Mouse (Mus musculus): Measurements from ENCODE around the gene Srprb. TPM values are rescaled to one million over a fixed set of nuclear protein-coding genes. Genes with fewer than 3 reads are reported as not detected.
"Not testable (repeated sequence)": the region's sequence is repeated elsewhere in the genome, so short reads cannot be mapped to it uniquely, and the experiment has no call there.

Srprb gene
- polyA plus RNA-seq, 1 experiment, result not detected

DNA sequence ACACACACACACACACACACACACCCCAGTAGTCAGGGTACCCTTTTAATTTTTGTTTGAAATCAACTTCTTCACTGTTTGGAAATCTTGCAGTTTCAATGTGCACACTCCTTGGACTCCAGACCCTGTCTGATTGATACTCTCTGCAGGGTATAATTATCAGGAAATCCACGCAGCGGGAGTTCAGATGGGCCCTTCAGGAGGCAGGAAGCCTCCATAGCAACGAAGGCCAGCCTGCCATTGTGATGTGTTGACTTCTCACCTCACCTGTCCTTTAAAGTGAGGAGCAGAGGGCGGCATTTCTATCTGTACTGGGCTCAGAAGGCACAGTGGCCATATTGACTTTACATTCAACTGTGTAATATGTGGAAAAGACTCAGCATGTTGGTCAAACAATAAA is 17.1 kb downstream of the Srprb start:
- Histone ChIP-seq H3K4me1 (ENCODE audit: control insufficient read depth, insufficient read depth, low read length) (peaks cover 23% of the 10 kb centered on the region), H3K4me3 (ENCODE audit: insufficient read depth, low read depth, low read length) (no peak overlapping the region), H3K27ac (ENCODE audit: insufficient read depth, low read depth, low read length) (no peak overlapping the region)
- WGBS, result 52% methylated on average over 4 of the region's 4 CpGs
- no peak for TF ChIP-seq POLR2A (IDR thresholded peaks at IDR 0.05; ENCODE audit: insufficient read depth, low read depth, low read length)
- TF ChIP-seq CTCF (IDR thresholded peaks at IDR 0.05; ENCODE audit: insufficient read depth, low read depth, low read length), result no peak

DNA sequence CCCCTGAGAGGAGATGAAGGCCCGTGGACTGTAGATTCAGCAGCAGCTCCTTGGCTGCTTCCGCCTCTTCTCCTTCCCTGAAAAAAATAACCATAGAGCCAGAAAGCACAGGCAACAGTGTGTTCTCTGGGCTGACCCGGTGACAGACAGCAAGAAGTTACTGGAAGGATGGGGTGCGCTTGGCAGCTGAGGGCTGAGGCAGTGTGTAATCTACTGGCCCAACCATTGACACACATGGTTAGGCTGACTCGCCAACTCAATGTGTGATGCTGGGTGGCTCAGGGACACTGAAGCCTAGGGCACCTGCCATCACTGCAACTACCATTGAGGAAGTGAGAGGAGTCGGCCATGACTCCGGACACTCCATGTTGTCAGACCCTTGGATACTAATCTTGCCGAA is 20.1 kb downstream of the Srprb start:
- no peak overlapping the region for H3K4me3 ChIP-seq (ENCODE audit: insufficient read depth, low read depth, low read length)
- 69% methylated on average over 8 of the region's 8 CpGs for WGBS
- H3K4me1 ChIP-seq (ENCODE audit: control insufficient read depth, insufficient read depth, low read length), result peaks cover 29% of the 10 kb centered on the region
- TF ChIP-seq CTCF (IDR thresholded peaks at IDR 0.05; ENCODE audit: insufficient read depth, low read depth, low read length) (no peak), POLR2A (IDR thresholded peaks at IDR 0.05; ENCODE audit: insufficient read depth, low read depth, low read length) (no peak)
- no peak overlapping the region for H3K27ac ChIP-seq (ENCODE audit: insufficient read depth, low read depth, low read length)

DNA sequence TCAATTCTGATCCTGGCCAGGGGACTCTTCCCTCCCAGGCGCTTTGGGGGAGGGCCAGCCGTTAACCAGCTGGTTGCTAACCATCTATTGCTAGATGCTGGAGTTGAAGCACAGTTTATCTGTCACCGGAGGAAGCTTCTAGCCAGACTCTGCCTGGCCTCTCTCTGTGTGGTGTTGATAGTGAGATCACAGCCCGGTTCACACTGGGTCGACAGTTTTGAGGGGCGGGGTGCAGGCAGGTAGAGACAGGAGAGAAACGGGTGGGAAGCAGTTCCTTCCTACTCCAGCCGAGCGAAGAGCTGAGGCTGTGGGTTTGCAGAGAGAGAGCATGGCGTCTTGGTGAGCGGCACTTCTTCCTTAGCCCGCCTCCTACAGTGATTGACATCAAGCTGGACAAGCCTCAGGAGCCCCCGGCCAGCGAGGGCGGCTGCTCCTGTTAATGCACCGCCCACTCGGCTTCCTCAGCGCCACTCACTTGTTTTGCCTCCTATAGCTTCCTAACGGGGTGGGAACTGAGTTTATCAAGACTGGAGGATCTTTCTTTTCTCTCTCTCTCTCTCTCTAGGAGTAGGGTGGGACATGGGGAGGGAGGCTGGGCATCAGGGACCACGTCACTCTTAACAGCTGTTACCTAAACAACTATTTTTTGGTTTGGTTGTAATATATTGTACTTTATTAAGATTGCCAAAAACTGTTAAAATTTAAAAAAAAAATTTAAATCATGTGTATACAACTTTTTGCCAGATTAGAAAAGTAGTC is 21.0 kb downstream of the Srprb start:
- H3K27ac ChIP-seq (ENCODE audit: insufficient read depth, low read depth, low read length), result no peak overlapping the region
- peak overlapping the region; percentile 22 for H3K4me3 ChIP-seq (ENCODE audit: insufficient read depth, low read depth, low read length)
- 9% methylated on average over 20 of the region's 20 CpGs for WGBS
- TF ChIP-seq POLR2A (IDR thresholded peaks at IDR 0.05; ENCODE audit: insufficient read depth, low read depth, low read length), result no peak
- no peak for TF ChIP-seq CTCF (IDR thresholded peaks at IDR 0.05; ENCODE audit: insufficient read depth, low read depth, low read length)
- H3K4me1 ChIP-seq (ENCODE audit: control insufficient read depth, insufficient read depth, low read length), result peaks cover 29% of the 10 kb centered on the region

GRCm38 (mm10) chr9:103180303-103180702 is 21.6 kb downstream of the Srprb start:
- no peak overlapping the region for H3K4me3 ChIP-seq (ENCODE audit: insufficient read depth, low read depth, low read length)
- H3K4me1 ChIP-seq (ENCODE audit: control insufficient read depth, insufficient read depth, low read length), result peaks cover 29% of the 10 kb centered on the region
- no peak overlapping the region for H3K27ac ChIP-seq (ENCODE audit: insufficient read depth, low read depth, low read length)
- no peak for TF ChIP-seq POLR2A (IDR thresholded peaks at IDR 0.05; ENCODE audit: insufficient read depth, low read depth, low read length)
- no peak for TF ChIP-seq CTCF (IDR thresholded peaks at IDR 0.05; ENCODE audit: insufficient read depth, low read depth, low read length)
- 42% methylated on average over 3 of the region's 3 CpGs for WGBS

GRCm38 (mm10) chr9:103175692-103176091 is 26.2 kb downstream of the Srprb start:
- 93% methylated on average over 7 of the region's 7 CpGs for WGBS
- H3K4me1 ChIP-seq (ENCODE audit: control insufficient read depth, insufficient read depth, low read length), result peaks cover 13% of the 10 kb centered on the region
- H3K4me3 ChIP-seq (ENCODE audit: insufficient read depth, low read depth, low read length), result no peak overlapping the region
- no peak for TF ChIP-seq POLR2A (IDR thresholded peaks at IDR 0.05; ENCODE audit: insufficient read depth, low read depth, low read length)
- TF ChIP-seq CTCF (IDR thresholded peaks at IDR 0.05; ENCODE audit: insufficient read depth, low read depth, low read length), result no peak
- no peak overlapping the region for H3K27ac ChIP-seq (ENCODE audit: insufficient read depth, low read depth, low read length)

DNA sequence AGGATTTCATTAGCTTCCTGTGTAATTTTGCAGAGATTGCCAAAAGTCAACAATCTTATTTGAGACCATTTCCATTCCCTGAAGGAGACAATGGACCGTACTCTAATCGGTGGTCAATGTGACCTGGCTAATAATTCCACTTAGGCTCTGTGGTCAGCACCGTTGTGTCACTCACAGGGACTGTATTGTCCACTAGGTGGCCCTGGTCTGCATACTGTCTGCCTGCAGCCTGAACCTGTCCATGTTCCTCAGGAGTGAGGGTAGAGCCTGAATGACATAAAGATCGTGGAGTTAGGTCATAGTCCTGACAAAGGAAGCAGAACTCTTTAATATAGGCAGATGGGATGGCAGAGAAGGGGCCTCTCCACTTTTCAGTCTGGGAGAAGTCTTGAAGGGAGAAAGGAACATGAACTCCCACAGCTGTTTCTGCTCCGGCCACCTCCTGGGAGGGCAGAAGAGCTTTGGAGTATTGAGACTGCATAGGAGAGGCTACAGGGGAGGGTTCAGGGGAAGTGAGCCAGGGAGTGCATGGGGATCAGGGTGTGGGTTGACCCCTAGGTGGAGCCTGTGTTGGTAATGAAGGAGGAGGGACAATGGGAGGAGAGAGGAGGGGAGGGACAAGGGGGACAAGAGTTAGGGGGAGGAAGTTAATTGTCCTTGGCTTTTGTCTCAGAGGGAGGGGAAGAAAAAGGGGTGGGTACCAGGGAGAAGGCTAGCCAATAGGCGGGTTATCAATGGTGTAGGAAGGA is 27.0 kb downstream of the Srprb start:
- H3K27ac ChIP-seq (ENCODE audit: insufficient read depth, low read depth, low read length), result no peak overlapping the region
- no peak for TF ChIP-seq POLR2A (IDR thresholded peaks at IDR 0.05; ENCODE audit: insufficient read depth, low read depth, low read length)
- TF ChIP-seq CTCF (IDR thresholded peaks at IDR 0.05; ENCODE audit: insufficient read depth, low read depth, low read length), result no peak
- H3K4me3 ChIP-seq (ENCODE audit: insufficient read depth, low read depth, low read length), result no peak overlapping the region
- peaks cover 7% of the 10 kb centered on the region; the same call in 1 of the 2 replicates for H3K4me1 ChIP-seq (ENCODE audit: control insufficient read depth, insufficient read depth, low read length)
- WGBS, result 65% methylated on average over 6 of the region's 6 CpGs

DNA sequence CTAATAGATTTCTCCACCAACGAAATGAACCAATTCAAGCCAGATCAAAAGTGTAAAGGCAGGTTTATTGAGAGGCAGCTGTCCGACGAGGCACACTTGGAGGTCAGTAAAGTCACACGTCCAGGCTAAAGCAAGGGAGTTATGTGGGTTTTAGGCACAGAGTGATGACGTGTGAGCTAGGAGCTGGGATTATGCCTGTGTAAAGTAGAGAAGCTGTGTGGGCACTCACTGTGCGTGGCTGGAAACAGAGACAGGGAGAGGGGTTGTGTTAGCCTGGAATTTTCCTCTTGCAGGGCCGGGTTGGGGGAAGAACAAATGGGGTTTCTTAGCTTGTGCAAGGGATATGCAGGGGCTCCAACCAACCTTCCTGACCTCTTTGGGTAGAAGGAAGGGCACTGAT is 33.2 kb downstream of the Srprb start:
- H3K27ac ChIP-seq (ENCODE audit: insufficient read depth, low read depth, low read length), result no peak overlapping the region

GRCm38 (mm10) chr9:103168046-103168445 is 33.9 kb downstream of the Srprb start:
- no peak for TF ChIP-seq CTCF (IDR thresholded peaks at IDR 0.05; ENCODE audit: insufficient read depth, low read depth, low read length)
- no peak for TF ChIP-seq POLR2A (IDR thresholded peaks at IDR 0.05; ENCODE audit: insufficient read depth, low read depth, low read length)
- Histone ChIP-seq H3K4me1 (ENCODE audit: control insufficient read depth, insufficient read depth, low read length) (no peaks in the 10 kb centered on the region), H3K4me3 (ENCODE audit: insufficient read depth, low read depth, low read length) (no peak overlapping the region), H3K27ac (ENCODE audit: insufficient read depth, low read depth, low read length) (no peak overlapping the region)
- 80% methylated on average over 6 of the region's 6 CpGs for WGBS

More for the DNA sequence above, 33.2 kb downstream of the Srprb start:
- TF ChIP-seq POLR2A (IDR thresholded peaks at IDR 0.05; ENCODE audit: insufficient read depth, low read depth, low read length), result no peak
- no peak for TF ChIP-seq CTCF (IDR thresholded peaks at IDR 0.05; ENCODE audit: insufficient read depth, low read depth, low read length)
- no peaks in the 10 kb centered on the region for H3K4me1 ChIP-seq (ENCODE audit: control insufficient read depth, insufficient read depth, low read length)
- H3K4me3 ChIP-seq (ENCODE audit: insufficient read depth, low read depth, low read length), result no peak overlapping the region
- 54% methylated on average over 7 of the region's 7 CpGs for WGBS

DNA sequence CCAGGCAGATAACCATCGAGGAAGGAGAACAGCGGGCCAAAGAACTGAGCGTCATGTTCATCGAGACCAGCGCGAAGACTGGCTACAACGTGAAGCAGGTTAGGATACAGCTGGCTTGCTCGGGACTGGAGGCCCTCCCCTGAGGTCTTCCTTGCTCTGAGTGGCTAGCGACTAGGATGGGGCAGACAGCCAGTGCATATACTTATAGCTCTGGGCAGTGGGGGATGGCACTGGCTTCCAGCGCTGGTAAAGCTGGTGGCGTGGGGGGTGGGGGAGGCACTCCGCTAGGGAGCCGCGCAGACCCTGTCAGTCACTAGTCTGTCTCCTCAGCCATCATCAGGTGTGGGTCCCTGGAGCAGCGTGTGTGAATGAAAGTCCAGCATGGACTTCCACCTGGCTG is 38.1 kb downstream of the Srprb start:
- TF ChIP-seq POLR2A (IDR thresholded peaks at IDR 0.05; ENCODE audit: insufficient read depth, low read depth, low read length) (no peak), CTCF (IDR thresholded peaks at IDR 0.05; ENCODE audit: insufficient read depth, low read depth, low read length) (no peak)
- H3K4me3 ChIP-seq (ENCODE audit: insufficient read depth, low read depth, low read length), result no peak overlapping the region

GRCm38 (mm10) chr9:103155158-103155557 is 46.8 kb downstream of the Srprb start:
- H3K4me1 ChIP-seq (ENCODE audit: control insufficient read depth, insufficient read depth, low read length); H3K4me3 ChIP-seq (ENCODE audit: insufficient read depth, low read depth, low read length); H3K27ac ChIP-seq (ENCODE audit: insufficient read depth, low read depth, low read length): not testable (repeated sequence)
- WGBS, result 89% methylated on average over 7 of the region's 7 CpGs

More for the DNA sequence above, 38.1 kb downstream of the Srprb start:
- H3K4me1 ChIP-seq (ENCODE audit: control insufficient read depth, insufficient read depth, low read length), result no peaks in the 10 kb centered on the region
- 82% methylated on average over 15 of the region's 15 CpGs for WGBS
- no peak overlapping the region for H3K27ac ChIP-seq (ENCODE audit: insufficient read depth, low read depth, low read length)
